Mouse (Mus musculus) ES-Bruce4 (cell line): ENCODE data around the gene Frmd8. TPM values are rescaled to one million over a fixed set of nuclear protein-coding genes. Genes with fewer than 3 reads are reported as not detected.

ENCODE experiments used
- H3K27ac ChIP-seq: 2 replicates; pipeline ENCODE4 v1.5.1; 2012; ENCODE audit warnings: low read length, inconsistent platforms; ENCODE audit not compliant: insufficient read depth
- H3K27me3 ChIP-seq: 2 replicates; pipeline ENCODE4 v1.6.1; 2012; ENCODE audit warnings: mild to moderate bottlenecking, low read length, inconsistent platforms; ENCODE audit not compliant: control insufficient read depth, poor library complexity, insufficient read depth, severe bottlenecking
- H3K36me3 ChIP-seq: 2 replicates; pipeline ENCODE4 v1.6.1; 2012; ENCODE audit warnings: inconsistent platforms, mild to moderate bottlenecking, low read length, moderate library complexity; ENCODE audit not compliant: control insufficient read depth, poor library complexity, insufficient read depth, severe bottlenecking
- H3K4me1 ChIP-seq: one replicate; pipeline ENCODE4 v1.8.1; 2011; ENCODE audit warnings: low read length; ENCODE audit not compliant: control insufficient read depth, insufficient read depth
- H3K4me3 ChIP-seq: 2 replicates; pipeline ENCODE4 v1.5.1; 2011; ENCODE audit warnings: low read depth, mild to moderate bottlenecking, low read length
- H3K9ac ChIP-seq: 2 replicates; pipeline ENCODE4 v1.6.1; 2012; ENCODE audit warnings: low read depth, mild to moderate bottlenecking, inconsistent platforms; ENCODE audit not compliant: poor library complexity, severe bottlenecking
- H3K9me3 ChIP-seq: replicated peaks from 2 replicates; pipeline ENCODE4 v1.6.1; 2012; ENCODE audit warnings: mild to moderate bottlenecking, low read length, inconsistent platforms; ENCODE audit not compliant: control insufficient read depth, poor library complexity, insufficient read depth, severe bottlenecking
- CTCF ChIP-seq: IDR thresholded peaks from one replicate; pipeline ENCODE4 v1.8.1; 2011; ENCODE audit warnings: low read depth, low read length
- EP300 ChIP-seq: IDR thresholded peaks from 2 replicates; pipeline ENCODE4 v1.6.1; 2011; ENCODE audit warnings: low read depth, low read length; ENCODE audit not compliant: insufficient read depth
- POLR2A ChIP-seq: IDR thresholded peaks from one replicate; pipeline ENCODE4 v1.8.1; 2011; ENCODE audit warnings: low read length; ENCODE audit not compliant: insufficient read depth
- polyA plus RNA-seq: library from polyadenylated mRNA; stranded (reverse); fragments of >200 nt; gene quantifications from 2 replicates; pipeline ENCODE4 v1.2.4, GENCODE M21; 2011; ENCODE audit warnings: low read depth; ENCODE audit not compliant: missing spikeins, insufficient read depth, insufficient read length

Gene Frmd8
- polyA plus RNA-seq, 1 experiment = 26.3 TPM

DNA sequence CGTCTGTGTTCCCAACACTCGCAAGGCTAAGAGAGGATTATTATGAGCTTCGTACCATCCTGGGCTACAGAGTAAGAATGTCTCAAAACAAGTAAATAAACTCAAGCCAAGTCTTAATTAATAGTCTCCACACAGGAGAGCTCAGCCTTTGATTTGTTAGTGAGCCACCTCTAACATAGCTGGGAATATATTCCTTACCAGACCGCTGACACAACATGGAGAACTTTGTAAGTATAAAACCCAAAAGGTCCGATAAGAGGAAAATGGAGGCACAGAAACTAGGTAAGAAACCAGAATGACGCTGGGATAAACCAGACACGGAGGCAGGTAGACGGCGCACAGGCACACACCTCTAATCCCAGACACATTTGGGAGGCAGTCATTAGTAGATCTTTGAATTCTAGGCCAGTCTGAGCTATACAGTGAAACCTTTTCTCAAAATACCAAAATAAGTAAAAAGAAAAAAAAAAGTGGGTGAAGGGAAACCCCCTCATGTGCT is 34.1 kb downstream of the Frmd8 start:
- H3K27ac ChIP-seq = peak overlapping the region; percentile 96
- TF ChIP-seq POLR2A (no peak), EP300 (no peak), CTCF (no peak)
- H3K4me3 ChIP-seq = no peak overlapping the region; the same call in 1 of the 2 replicates
- no peak overlapping the region; the same call in 1 of the 2 replicates for H3K9ac ChIP-seq
- no peaks in the 10 kb centered on the region for H3K36me3 ChIP-seq
- peaks cover 3% of the 10 kb centered on the region for H3K4me1 ChIP-seq
- H3K27me3 ChIP-seq = no peaks in the 10 kb centered on the region
- no peaks in the 10 kb centered on the region; the same call in 1 of the 2 replicates for H3K9me3 ChIP-seq

DNA sequence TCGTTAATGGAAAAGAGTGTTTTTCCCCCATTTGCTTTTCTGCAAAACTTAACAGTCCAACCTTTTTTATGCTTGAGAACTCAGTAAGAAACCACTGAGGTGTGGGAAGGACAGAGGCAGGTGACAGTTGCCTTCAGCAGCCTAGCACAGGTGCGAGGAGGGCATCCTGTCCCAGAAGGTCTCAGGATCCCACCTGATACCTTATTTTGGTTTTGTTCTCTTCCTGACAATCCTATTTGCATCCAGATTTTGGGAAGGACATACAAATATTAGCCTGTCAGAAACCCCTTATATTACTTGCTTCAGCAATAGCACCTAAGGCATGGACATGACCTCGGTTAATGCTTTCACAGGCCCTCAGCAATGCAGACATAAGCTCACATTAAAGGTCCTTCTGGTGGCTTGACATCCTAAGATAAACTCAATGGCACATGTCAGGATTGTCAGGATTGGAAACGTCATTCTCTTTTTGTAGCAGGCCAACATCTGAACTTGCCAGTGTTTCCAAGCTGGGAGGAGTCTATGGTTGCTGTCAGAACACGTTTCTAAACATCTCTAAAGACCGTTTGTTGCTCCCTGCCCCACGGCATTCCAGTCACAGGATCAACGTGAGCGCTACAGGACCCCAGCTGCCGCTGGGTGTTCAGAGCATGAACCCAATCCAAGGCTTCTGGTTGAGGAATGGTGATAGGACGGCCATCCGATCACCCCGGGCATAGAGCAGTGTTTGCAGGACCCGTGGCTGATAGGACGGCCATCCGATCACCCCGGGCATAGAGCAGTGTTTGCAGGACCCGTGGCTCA is 34.8 kb downstream of the Frmd8 start:
- Histone ChIP-seq H3K9me3 (no peaks in the 10 kb centered on the region; the same call in 1 of the 2 replicates), H3K36me3 (no peaks in the 10 kb centered on the region), H3K4me3 (no peak overlapping the region; the same call in 1 of the 2 replicates), H3K4me1 (peaks cover 3% of the 10 kb centered on the region), H3K27me3 (no peaks in the 10 kb centered on the region), H3K27ac (peak overlapping the region; percentile 96), H3K9ac (no peak overlapping the region; the same call in 1 of the 2 replicates)
- TF ChIP-seq CTCF = no peak
- peak; percentile 27 for TF ChIP-seq POLR2A

DNA sequence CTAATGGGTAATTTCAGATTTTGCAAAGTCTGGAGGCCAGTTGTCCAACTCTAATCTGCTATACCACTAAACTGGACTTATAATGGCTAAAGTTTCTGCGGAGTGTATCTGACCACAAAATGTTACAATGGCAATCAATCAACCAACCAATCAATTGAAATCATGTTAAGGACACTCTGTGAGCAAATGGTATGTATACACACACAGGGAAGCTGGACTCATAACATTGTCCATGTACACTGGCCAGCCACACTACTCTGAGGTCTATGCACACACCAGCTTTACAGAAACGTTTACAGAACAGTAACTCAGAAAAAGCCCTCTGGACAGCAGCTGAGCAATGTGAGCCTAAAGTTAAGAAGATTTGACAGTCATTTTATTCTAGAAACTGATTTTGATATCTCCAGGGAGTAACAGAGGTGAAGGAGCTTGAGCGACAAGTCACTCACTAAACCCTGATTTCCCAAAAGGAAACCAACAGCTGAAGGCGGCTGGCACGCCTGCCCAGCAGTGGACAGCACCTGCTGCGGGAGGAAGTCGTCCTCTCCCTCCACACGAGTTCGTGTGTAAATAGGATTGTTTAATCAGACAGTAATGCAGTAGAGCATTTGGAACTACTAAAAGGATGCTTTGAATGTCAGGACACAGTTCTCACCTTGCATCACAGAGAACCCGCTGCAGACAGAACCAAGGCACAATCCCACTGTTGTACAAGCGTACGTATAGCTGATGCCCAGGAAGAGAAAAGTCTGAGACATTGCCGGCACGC is 35.6 kb downstream of the Frmd8 start:
- no peak overlapping the region for H3K9ac ChIP-seq
- TF ChIP-seq POLR2A (no peak), EP300 (no peak), CTCF (no peak)
- peak overlapping the region; percentile 96; the same call in 1 of the 2 replicates for H3K27ac ChIP-seq
- H3K9me3 ChIP-seq = no peaks in the 10 kb centered on the region; the same call in 1 of the 2 replicates
- no peaks in the 10 kb centered on the region for H3K36me3 ChIP-seq
- H3K27me3 ChIP-seq = no peaks in the 10 kb centered on the region
- H3K4me1 ChIP-seq = peaks cover 3% of the 10 kb centered on the region
- no peak overlapping the region for H3K4me3 ChIP-seq

DNA sequence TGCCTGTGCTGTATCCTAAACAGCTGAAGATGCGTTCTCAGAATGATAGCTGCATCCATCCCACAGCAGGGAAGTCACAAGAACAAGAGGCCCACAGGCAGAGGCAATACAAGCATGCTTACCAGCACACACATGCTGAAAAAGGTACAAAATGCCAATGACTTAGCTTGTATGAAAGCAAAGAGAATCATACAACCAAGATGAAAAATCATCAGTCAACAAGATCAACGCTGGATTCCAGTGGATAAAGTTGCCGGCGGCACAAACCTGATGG is 36.2 kb downstream of the Frmd8 start:
- H3K27me3 ChIP-seq = no peaks in the 10 kb centered on the region
- no peaks in the 10 kb centered on the region for H3K36me3 ChIP-seq
- H3K9ac ChIP-seq = no peak overlapping the region
- H3K4me1 ChIP-seq = peaks cover 3% of the 10 kb centered on the region
- no peaks in the 10 kb centered on the region; the same call in 1 of the 2 replicates for H3K9me3 ChIP-seq
- peak overlapping the region; percentile 48 for H3K27ac ChIP-seq
- TF ChIP-seq POLR2A (no peak), EP300 (no peak), CTCF (no peak)
- H3K4me3 ChIP-seq = no peak overlapping the region

DNA sequence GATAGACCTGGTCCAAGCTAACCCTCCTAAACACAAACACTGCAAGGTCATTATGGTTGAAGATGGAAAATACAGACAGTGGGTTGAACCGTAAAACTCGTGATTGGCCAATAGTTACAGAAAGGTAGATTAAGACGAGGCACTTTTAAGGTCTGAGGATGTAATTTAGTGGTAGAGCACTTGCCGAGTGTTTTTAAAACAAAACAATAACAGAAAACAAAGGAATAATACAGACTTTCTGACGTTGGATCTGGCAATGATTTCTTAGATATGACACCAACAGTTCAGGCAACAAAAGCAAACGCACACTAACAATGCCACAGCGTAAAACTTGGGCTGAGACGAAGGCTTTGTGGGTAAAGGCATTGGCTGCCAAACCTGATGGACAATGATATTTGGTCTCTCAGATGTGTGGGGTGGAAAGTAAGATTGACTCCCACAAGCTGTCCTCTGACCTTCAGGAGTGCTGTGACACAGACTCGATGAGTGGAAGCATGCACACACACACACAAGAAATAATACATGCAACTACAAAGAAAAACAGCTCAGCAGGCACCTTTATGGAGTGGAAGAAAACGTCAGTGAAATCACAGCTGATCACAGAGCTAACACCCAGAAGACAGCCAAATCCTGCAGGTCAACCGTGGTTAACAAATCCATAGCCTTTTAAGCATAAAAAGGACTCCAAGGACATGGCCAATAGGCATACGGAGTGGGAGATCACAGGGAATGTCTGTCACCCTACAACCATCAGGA is 36.8 kb downstream of the Frmd8 start:
- TF ChIP-seq CTCF (no peak), POLR2A (no peak), EP300 (no peak)
- H3K4me3 ChIP-seq = no peak overlapping the region
- H3K9me3 ChIP-seq = no peaks in the 10 kb centered on the region; the same call in 1 of the 2 replicates
- H3K9ac ChIP-seq = no peak overlapping the region
- H3K27ac ChIP-seq = peak overlapping the region; percentile 48
- H3K36me3 ChIP-seq = no peaks in the 10 kb centered on the region
- no peaks in the 10 kb centered on the region for H3K27me3 ChIP-seq
- H3K4me1 ChIP-seq = peaks cover 3% of the 10 kb centered on the region
